Mouse (Mus musculus) B cell, adult 62 days (primary cell): ENCODE results near the gene 7420426K07Rik. TPM values are rescaled to one million over a fixed set of nuclear protein-coding genes. Genes with fewer than 3 reads are reported as not detected.

Experiments
- total RNA-seq: library from RNA; stranded (reverse); gene quantifications from 4 replicates; pipeline ENCODE4 v1.2.4, GENCODE M21; 2023

Gene 7420426K07Rik
- not detected in 4 replicates for total RNA-seq

GRCm38 (mm10) chr9:98902819-98903218, at the start of gene 7420426K07Rik:
Gene 7420426K07Rik (plus strand): TSS chr9:98903119.

GRCm38 (mm10) chr9:98856210-98856609, 46.7 kb upstream of the 7420426K07Rik start, which contains the start of gene Prr23a2:
Gene Prr23a2 (plus strand): TSS chr9:98856494.

GRCm38 (mm10) chr9:98864571-98864970, 38.3 kb upstream of the 7420426K07Rik start, which contains the start of gene Prr23a3:
Gene Prr23a3 (plus strand): TSS chr9:98864767.

Other genes starting within 250 kb of the 7420426K07Rik start
- not detected in 4 replicates for gene Prr23a1, start 60.6 kb upstream of the 7420426K07Rik start, total RNA-seq
- not detected in 4 replicates for gene Prr23a2, start 46.6 kb upstream of the 7420426K07Rik start, total RNA-seq
- not detected in 4 replicates for gene Prr23a3, start 38.4 kb upstream of the 7420426K07Rik start, total RNA-seq
- not detected in 4 replicates for gene Foxl2, start 52.2 kb downstream of the 7420426K07Rik start, total RNA-seq
- 26.9 to 35.0 TPM (median 32.4 TPM) in 4 replicates for gene Faim, start 83.3 kb downstream of the 7420426K07Rik start, total RNA-seq
- 0.39 TPM in 1 of 4 replicates, not detected in the others for gene Gm1123, start 132.6 kb downstream of the 7420426K07Rik start, total RNA-seq
- 1.6 to 2.3 TPM (median 1.8 TPM) in 4 replicates for gene Pik3cb, start 237.5 kb downstream of the 7420426K07Rik start, total RNA-seq